Mouse (Mus musculus) megakaryocyte-erythroid progenitor cell, adult 5 weeks (primary cell): ENCODE measurements around the gene Mmp27. TPM values are rescaled to one million over a fixed set of nuclear protein-coding genes. Genes with fewer than 3 reads are reported as not detected.

Source experiments
- polyA plus RNA-seq: library from polyadenylated mRNA; stranded (reverse); fragments of >175 nt; gene quantifications from 2 replicates; pipeline ENCODE4 v1.2.3, GENCODE M21; 2012

Mmp27 gene
- polyA plus RNA-seq, result not detected in 2 replicates

GRCm38 (mm10) chr9:7571162-7571561 is at the start of gene Mmp27:
Gene Mmp27 (plus strand): TSS chr9:7571396.

GRCm38 (mm10) chr9:7558221-7559017 is 12.8 kb upstream of the Mmp27 start, which contains the start of gene Mmp8:
Gene Mmp8 (plus strand): TSS chr9:7558456.

GRCm38 (mm10) chr9:7627931-7628330 is 56.7 kb downstream of the Mmp27 start, which contains the start of gene Mmp20:
Gene Mmp20 (plus strand): TSS chr9:7628231.

Other genes with a start within 250 kb of the Mmp27 start
- not detected in 2 replicates for gene Mmp12, start 227.0 kb upstream of the Mmp27 start, polyA plus RNA-seq
- not detected in 2 replicates for gene Mmp1b, start 183.3 kb upstream of the Mmp27 start, polyA plus RNA-seq
- gene Mmp3, start 125.6 kb upstream of the Mmp27 start, polyA plus RNA-seq, result not detected in 2 replicates
- not detected in 2 replicates for gene Mmp10, start 69.0 kb upstream of the Mmp27 start, polyA plus RNA-seq
- 0.68 and 2.5 TPM in 2 replicates for gene Mmp8, start 12.9 kb upstream of the Mmp27 start, polyA plus RNA-seq
- gene Mmp20, start 56.8 kb downstream of the Mmp27 start, polyA plus RNA-seq, result not detected in 2 replicates
- not detected in 2 replicates for gene Mmp7, start 120.7 kb downstream of the Mmp27 start, polyA plus RNA-seq
- gene Tmem123, start 192.6 kb downstream of the Mmp27 start, polyA plus RNA-seq, result 52.3 and 53.7 TPM in 2 replicates